Mouse (Mus musculus) MEL (cell line): ENCODE data around the gene Tmprss7. TPM values are rescaled to one million over a fixed set of nuclear protein-coding genes. Genes with fewer than 3 reads are reported as not detected.

Experiments
- DNase-seq: peaks from one replicate; pipeline ENCODE4 v3.0.0; 2011; ENCODE audit warnings: low read depth, low spot score
- H3K27ac ChIP-seq: 2 replicates; pipeline ENCODE4 v1.5.1; 2012; ENCODE audit warnings: low read depth, mild to moderate bottlenecking, control low read depth, low read length, moderate library complexity; ENCODE audit not compliant: control insufficient read depth
- H3K27me3 ChIP-seq, 2 experiments: fragments of 150-350 bp in 1 of 2; sonication (generic) in 1 of 2; 2 replicates each; pipeline ENCODE4 v1.6.1; 2012; ENCODE audit warnings: low read length in 2 of 2, mild to moderate bottlenecking in 2 of 2, improper control_type of control experiment in 1 of 2, moderate library complexity in 1 of 2; ENCODE audit not compliant: insufficient read depth in 2 of 2, control insufficient read depth in 1 of 2
- H3K36me3 ChIP-seq, 2 experiments: 2 replicates each; pipeline ENCODE4 v1.6.1; 2012 to 2014; ENCODE audit warnings: low read length in 2 of 2, improper control_type of control experiment in 1 of 2, inconsistent platforms in 1 of 2, mild to moderate bottlenecking in 1 of 2; ENCODE audit not compliant: insufficient read depth in 2 of 2, control insufficient read depth in 1 of 2
- H3K4me1 ChIP-seq, 2 experiments: fragments of 150-350 bp in 1 of 2; sonication (generic) in 1 of 2; 2 replicates each; pipeline ENCODE4 v1.6.1; 2012; ENCODE audit warnings: low read length in 2 of 2, improper control_type of control experiment in 1 of 2, mild to moderate bottlenecking in 1 of 2; ENCODE audit not compliant: insufficient read depth in 2 of 2, control insufficient read depth in 1 of 2
- H3K4me3 ChIP-seq, 2 experiments: fragments of 150-350 bp in 1 of 2; sonication (generic) in 1 of 2; 2 replicates each; pipeline ENCODE4 v1.5.1; 2012; ENCODE audit warnings: low read depth in 2 of 2, low read length in 2 of 2, mild to moderate bottlenecking in 2 of 2, moderate library complexity in 2 of 2, control low read depth in 1 of 2, improper control_type of control experiment in 1 of 2; ENCODE audit not compliant: control insufficient read depth in 1 of 2, insufficient read depth in 1 of 2
- H3K79me2 ChIP-seq: 2 replicates; pipeline ENCODE4 v1.6.1; 2012; ENCODE audit warnings: mild to moderate bottlenecking, low read length, moderate library complexity; ENCODE audit not compliant: control insufficient read depth, poor library complexity, insufficient read depth
- H3K9ac ChIP-seq: 2 replicates; pipeline ENCODE4 v1.6.1; 2012; ENCODE audit warnings: low read depth, mild to moderate bottlenecking, control low read depth, low read length, moderate library complexity; ENCODE audit not compliant: control insufficient read depth, poor library complexity, severe bottlenecking
- H3K9me3 ChIP-seq: fragments of 150-350 bp; sonication (generic); replicated peaks from 2 replicates; pipeline ENCODE4 v1.6.1; 2012; ENCODE audit warnings: mild to moderate bottlenecking, low read length, improper control_type of control experiment, moderate library complexity; ENCODE audit not compliant: insufficient read depth
- CHD1 ChIP-seq: IDR thresholded peaks from 2 replicates; pipeline ENCODE4 v1.6.1; 2012; ENCODE audit warnings: low read depth, mild to moderate bottlenecking, inconsistent platforms, low read length, improper control_type of control experiment
- E2F4 ChIP-seq: IDR thresholded peaks from 2 replicates; pipeline ENCODE4 v1.6.1; 2011; ENCODE audit warnings: low read depth, low read length, improper control_type of control experiment, borderline replicate concordance
- ELF1 ChIP-seq: IDR thresholded peaks from 2 replicates; pipeline ENCODE4 v1.6.1; 2014; ENCODE audit warnings: low read depth, mild to moderate bottlenecking, inconsistent platforms, low read length, improper control_type of control experiment, moderate library complexity
- ETS1 ChIP-seq: IDR thresholded peaks from 2 replicates; pipeline ENCODE4 v1.6.1; 2012; ENCODE audit warnings: low read depth, mild to moderate bottlenecking, inconsistent platforms, low read length, improper control_type of control experiment, moderate library complexity
- GATA1 ChIP-seq: IDR thresholded peaks from 2 replicates; pipeline ENCODE4 v1.6.1; 2011; ENCODE audit warnings: low read depth, low read length, improper control_type of control experiment
- JUND ChIP-seq: IDR thresholded peaks from 2 replicates; pipeline ENCODE4 v1.6.1; 2011; ENCODE audit warnings: low read depth, mild to moderate bottlenecking, improper control_type of control experiment, low read length
- MAX ChIP-seq: IDR thresholded peaks from 2 replicates; pipeline ENCODE4 v1.6.1; 2011; ENCODE audit warnings: low read length, improper control_type of control experiment
- MAZ ChIP-seq: IDR thresholded peaks from 2 replicates; pipeline ENCODE4 v1.6.1; 2012; ENCODE audit warnings: low read depth, mild to moderate bottlenecking, inconsistent platforms, low read length, improper control_type of control experiment
- MEF2A ChIP-seq: IDR thresholded peaks from 2 replicates; pipeline ENCODE4 v1.6.1; 2014; ENCODE audit warnings: low read depth, mild to moderate bottlenecking, inconsistent platforms, low read length, improper control_type of control experiment; ENCODE audit not compliant: poor library complexity, insufficient replicate concordance, severe bottlenecking; ENCODE audit errors: extremely low read depth
- MYC ChIP-seq: IDR thresholded peaks from 2 replicates; pipeline ENCODE4 v1.6.1; 2011; ENCODE audit warnings: low read depth, mild to moderate bottlenecking, low read length, improper control_type of control experiment, moderate library complexity
- POLR2A ChIP-seq, 2 experiments: IDR thresholded peaks; 2 replicates each; pipeline ENCODE4 v1.6.1; 2011 to 2012; ENCODE audit warnings: low read length in 2 of 2, mild to moderate bottlenecking in 2 of 2, control low read depth in 1 of 2, improper control_type of control experiment in 1 of 2, low read depth in 1 of 2, moderate library complexity in 1 of 2; ENCODE audit not compliant: control insufficient read depth in 1 of 2, insufficient read depth in 1 of 2, poor library complexity in 1 of 2
- POLR2AphosphoS2 ChIP-seq: IDR thresholded peaks from 2 replicates; pipeline ENCODE4 v1.6.1; 2011; ENCODE audit warnings: low read length, improper control_type of control experiment
- POLR2AphosphoS5 ChIP-seq: IDR thresholded peaks from 2 replicates; pipeline ENCODE4 v1.6.1; 2012; ENCODE audit warnings: low read depth, borderline replicate concordance, mild to moderate bottlenecking, inconsistent platforms, low read length, moderate library complexity, mixed read lengths
- RCOR1 ChIP-seq: IDR thresholded peaks from 2 replicates; pipeline ENCODE4 v1.6.1; 2012; ENCODE audit warnings: low read depth, mild to moderate bottlenecking, inconsistent platforms, low read length, improper control_type of control experiment
- SMC3 ChIP-seq: IDR thresholded peaks from 2 replicates; pipeline ENCODE4 v1.6.1; 2011; ENCODE audit warnings: low read depth, low read length, improper control_type of control experiment
- TAL1 ChIP-seq: IDR thresholded peaks from 2 replicates; pipeline ENCODE4 v1.6.1; 2012; ENCODE audit warnings: mild to moderate bottlenecking, inconsistent platforms, low read length, moderate library complexity, mixed read lengths
- TCF12 ChIP-seq: IDR thresholded peaks from 2 replicates; pipeline ENCODE4 v1.6.1; 2014; ENCODE audit warnings: low read depth, mild to moderate bottlenecking, inconsistent platforms, low read length, improper control_type of control experiment, moderate library complexity
- ZC3H11A ChIP-seq: IDR thresholded peaks from 2 replicates; pipeline ENCODE4 v1.6.1; 2012; ENCODE audit warnings: low read depth, mild to moderate bottlenecking, inconsistent platforms, low read length, improper control_type of control experiment
- polyA plus RNA-seq, 2 experiments: library from polyadenylated mRNA; stranded (reverse) in 1 of 2; unstranded in 1 of 2; fragments of >175 nt in 1 of 2; fragments of >200 nt in 1 of 2; gene quantifications; 2 replicates each; pipeline versions ENCODE4 v1.2.1 to v1.2.4; 2012; ENCODE audit warnings: low replicate concordance in 2 of 2, low read depth in 1 of 2; ENCODE audit not compliant: insufficient read length in 2 of 2, insufficient read depth in 1 of 2, missing spikeins in 1 of 2
- total RNA-seq: library from RNA; depleted of rRNA; stranded (reverse); fragments of 300-350 nt; gene quantifications from 2 replicates; pipeline ENCODE4 v1.2.3, GENCODE M21; 2012

Tmprss7 gene
- total and polyA plus RNA-seq, 3 experiments: 0.04 TPM; not detected in 1

- Histone ChIP-seq H3K4me3 (no peak overlapping the region), H3K36me3 (no peaks in the 10 kb centered on the region), H3K4me1 (no peaks in the 10 kb centered on the region), H3K79me2 (no peaks in the 10 kb centered on the region), H3K9ac (no peak overlapping the region), H3K27ac (no peak overlapping the region), H3K9me3 (no peaks in the 10 kb centered on the region), H3K27me3 (peaks cover 0 to 2% of the 10 kb centered on the region in 2 experiments; a peak in 1 of 4 replicates)
- TF ChIP-seq TAL1: no peak
- no peak for TF ChIP-seq MAX
- no peak for TF ChIP-seq GATA1
- DNase-seq: no peak
Observed at GRCm38 (mm10) chr16:45695445-45696160, 2.1 kb upstream of the Tmprss7 start.

- Histone ChIP-seq H3K4me3 (no peak overlapping the region), H3K4me1 (no peaks in the 10 kb centered on the region), H3K27ac (no peak overlapping the region), H3K9ac (no peak overlapping the region), H3K79me2 (no peaks in the 10 kb centered on the region), H3K9me3 (no peaks in the 10 kb centered on the region), H3K27me3 (peaks cover 0 to 1% of the 10 kb centered on the region in 2 experiments; a peak in 1 of 4 replicates), H3K36me3 (no peaks in the 10 kb centered on the region)
- no peak for DNase-seq
- no peak for TF ChIP-seq MEF2A
- TF ChIP-seq ELF1: no peak
- TF ChIP-seq ETS1: no peak
- TF ChIP-seq POLR2AphosphoS2: no peak
- no peak for TF ChIP-seq POLR2A (IDR thresholded peaks at IDR 0.05; ENCODE audit: control insufficient read depth in 1 of 2, insufficient read depth in 1 of 2, low read depth in 1 of 2, low read length in 2 of 2, poor library complexity in 1 of 2)
- no peak for TF ChIP-seq JUND
Observed at GRCm38 (mm10) chr16:45692851-45693250, 607 bp downstream of the Tmprss7 start.

GRCm38 (mm10) chr16:45690178-45690577 is 3.3 kb downstream of the Tmprss7 start:
- no peak overlapping the region for H3K27ac ChIP-seq
- no peaks in the 10 kb centered on the region for H3K79me2 ChIP-seq
- H3K9me3 ChIP-seq: no peaks in the 10 kb centered on the region
- DNase-seq: no peak
- TF ChIP-seq TCF12: no peak
- TF ChIP-seq MAZ: no peak
- no peak for TF ChIP-seq ELF1
- no peak for TF ChIP-seq E2F4
- TF ChIP-seq MYC: no peak
- no peak for TF ChIP-seq CHD1
- TF ChIP-seq POLR2AphosphoS5: no peak
- TF ChIP-seq RCOR1: no peak
- TF ChIP-seq POLR2A (IDR thresholded peaks at IDR 0.05; ENCODE audit: control insufficient read depth in 1 of 2, insufficient read depth in 1 of 2, low read depth in 1 of 2, low read length in 2 of 2, poor library complexity in 1 of 2): no peak
- TF ChIP-seq SMC3: no peak
- TF ChIP-seq ZC3H11A: no peak
- no peaks in the 10 kb centered on the region for H3K4me1 ChIP-seq
- H3K9ac ChIP-seq: no peak overlapping the region
- H3K4me3 ChIP-seq: no peak overlapping the region
- no peaks in the 10 kb centered on the region for H3K36me3 ChIP-seq
- peaks cover 0 to 1% of the 10 kb centered on the region in 2 experiments; a peak in 2 of 4 replicates for H3K27me3 ChIP-seq
